In the genomic region with DNA sequence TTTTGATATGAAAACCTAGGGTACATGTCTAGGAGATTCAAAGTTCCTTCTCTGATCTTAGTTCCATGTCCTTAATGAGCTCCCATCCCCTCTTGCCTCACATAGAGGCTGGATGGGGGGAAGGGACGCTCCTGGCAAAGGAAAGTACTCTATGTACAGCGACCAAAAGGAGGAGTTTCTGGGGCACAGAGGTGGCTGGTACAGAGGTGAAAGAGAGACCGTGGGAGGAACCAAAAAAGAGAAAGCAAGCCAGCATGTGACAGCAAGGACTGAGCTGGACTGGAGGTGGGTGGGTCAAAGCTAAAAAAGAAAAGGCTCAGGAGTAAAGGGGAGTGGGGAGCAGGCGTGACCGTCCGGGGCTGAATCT, we compare ENCODE assay signal across 8 mouse cellular contexts. TPM values are rescaled to one million over a fixed set of nuclear protein-coding genes. Genes with fewer than 3 reads are reported as not detected.
DNase-seq lines count a peak whose midpoint lies in the region; ATAC-seq and TF ChIP-seq lines count a peak whose summit lies in the region.

No protein-coding gene starts in this region.

- H3K27ac ChIP-seq in ES-Bruce4 (ENCODE audit: insufficient read depth, low read length), result no peak overlapping the region
- no peak overlapping the region for H3K27ac ChIP-seq in forebrain, embryonic 11.5 days (ENCODE audit: low read depth, low read length)

- H3K36me3 ChIP-seq in ES-Bruce4 (ENCODE audit: control insufficient read depth, insufficient read depth, low read length, poor library complexity, severe bottlenecking), result no peaks in the 10 kb centered on the region
- no peaks in the 10 kb centered on the region for H3K36me3 ChIP-seq in forebrain, embryonic 11.5 days (ENCODE audit: control insufficient read depth, insufficient read depth, low read length)

- no peak for TF ChIP-seq EP300 in ES-Bruce4 (IDR thresholded peaks at IDR 0.05; ENCODE audit: insufficient read depth, low read depth, low read length)

- peak overlapping the region; percentile 77 for H3K4me2 ChIP-seq in forebrain, embryonic 11.5 days (ENCODE audit: low read depth, low read length, severe bottlenecking)

- ATAC-seq in forebrain, embryonic 11.5 days (replicated peaks; ENCODE audit: low FRiP score), result no peak
- no peak for ATAC-seq in inflammation-experienced regulatory T-cells, adult 6 months

- H3K4me3 ChIP-seq in ES-Bruce4 (ENCODE audit: low read depth, low read length), result peak overlapping the region; percentile 90
- H3K4me3 ChIP-seq in forebrain, embryonic 11.5 days (ENCODE audit: low read depth, low read length), result peak overlapping the region; percentile 82

- no peaks in the 10 kb centered on the region for H3K9me3 ChIP-seq in ES-Bruce4 (replicated peaks; ENCODE audit: control insufficient read depth, insufficient read depth, low read length, poor library complexity, severe bottlenecking)
- no peaks in the 10 kb centered on the region for H3K9me3 ChIP-seq in forebrain, embryonic 11.5 days (ENCODE audit: control insufficient read depth, low read length)

- H3K27me3 ChIP-seq in ES-Bruce4 (ENCODE audit: control insufficient read depth, insufficient read depth, low read length, poor library complexity, severe bottlenecking), result no peaks in the 10 kb centered on the region
- no peaks in the 10 kb centered on the region; the same call in 1 of the 2 replicates for H3K27me3 ChIP-seq in forebrain, embryonic 11.5 days (ENCODE audit: control insufficient read depth, insufficient read depth, low read length)

- TF ChIP-seq CTCF in ES-Bruce4 (IDR thresholded peaks at IDR 0.05; ENCODE audit: low read depth, low read length), result no peak

- peak overlapping the region; percentile 26 for H3K9ac ChIP-seq in ES-Bruce4 (ENCODE audit: low read depth, poor library complexity, severe bottlenecking)
- peak overlapping the region; percentile 54 for H3K9ac ChIP-seq in forebrain, embryonic 11.5 days (ENCODE audit: low read length)

- peak; percentile 13 to 37 for DNase-seq in frontal cortex, adult 2 months (ENCODE audit: extremely low spot score in 1 of 2, low spot score in 1 of 2)
- no peak for DNase-seq in frontal cortex, postnatal 25 days (ENCODE audit: low spot score in 2 of 2)
- DNase-seq in forebrain, embryonic 11.5 days (ENCODE audit: low spot score), result no peak
- DNase-seq in kidney, adult 9 months, result peak; percentile 84
- DNase-seq in lung, postnatal 36 days, result peak; percentile 71
- no peak for DNase-seq in yolk sac, embryonic 10.5 days (ENCODE audit: low spot score)

- under 1% methylated on average over 6 of the region's 6 CpGs for WGBS in forebrain, embryonic 11.5 days

- TF ChIP-seq POLR2A in ES-Bruce4 (IDR thresholded peaks at IDR 0.05; ENCODE audit: insufficient read depth, low read length), result no peak

- no peaks in the 10 kb centered on the region for H3K4me1 ChIP-seq in ES-Bruce4 (ENCODE audit: control insufficient read depth, insufficient read depth, low read length)
- peaks cover 4% of the 10 kb centered on the region; the same call in 1 of the 2 replicates for H3K4me1 ChIP-seq in forebrain, embryonic 11.5 days (replicated peaks; ENCODE audit: control insufficient read depth, insufficient read depth, low read length)

RNA-seq across cellular contexts. Expression of a gene that starts 0.5 kb away (rescaled TPM):
- 49.0 and 56.4 TPM in 2 replicates for polyA plus RNA-seq in frontal cortex, adult 2 months (2012; rRNA removed)
- polyA plus RNA-seq in ES-Bruce4 (2011; ENCODE audit: insufficient read depth, insufficient read length, low read depth, missing spikeins), result 26.7 and 30.4 TPM in 2 replicates
- 20.8 and 21.0 TPM in 2 replicates for polyA plus RNA-seq in forebrain, embryonic 11.5 days (2014; fragmentation: Nextera tagmentation; extraction: Ambion mirVana)
- 10 to 100 TPM in 2 of 3 experiments, 1 to 10 TPM in 1; 3.9 to 17.8 (median 16.4) TPM for polyA plus RNA-seq in inflammation-experienced regulatory T-cells, adult 6 months (2017; shearing (Covaris generic))

RNA-seq across cellular contexts. Expression of a gene that starts 0.9 kb away (rescaled TPM):
- 37.1 and 40.9 TPM in 2 replicates for polyA plus RNA-seq in frontal cortex, adult 2 months (2012; rRNA removed)
- 26.3 and 29.5 TPM in 2 replicates for polyA plus RNA-seq in ES-Bruce4 (2011; ENCODE audit: insufficient read depth, insufficient read length, low read depth, missing spikeins)
- 36.5 and 38.6 TPM in 2 replicates for polyA plus RNA-seq in forebrain, embryonic 11.5 days (2014; fragmentation: Nextera tagmentation; extraction: Ambion mirVana)
- 10 to 100 TPM; 25.6 to 29.4 (median 25.6) TPM for polyA plus RNA-seq in inflammation-experienced regulatory T-cells, adult 6 months (2017; shearing (Covaris generic))

RNA-seq across cellular contexts. Expression of a gene that starts 33.3 kb away (rescaled TPM):
- 15.1 and 18.3 TPM in 2 replicates for polyA plus RNA-seq in frontal cortex, adult 2 months (2012; rRNA removed)
- 19.8 and 20.2 TPM in 2 replicates for polyA plus RNA-seq in ES-Bruce4 (2011; ENCODE audit: insufficient read depth, insufficient read length, low read depth, missing spikeins)
- polyA plus RNA-seq in forebrain, embryonic 11.5 days (2014; fragmentation: Nextera tagmentation; extraction: Ambion mirVana), result 23.9 and 29.2 TPM in 2 replicates
- polyA plus RNA-seq in inflammation-experienced regulatory T-cells, adult 6 months (2017; shearing (Covaris generic)), result 10 to 100 TPM; 31.0 to 35.6 (median 31.9) TPM

RNA-seq across cellular contexts. Expression of a gene that starts 41.5 kb away (rescaled TPM):
- polyA plus RNA-seq in frontal cortex, adult 2 months (2012; rRNA removed), result 7.2 and 8.5 TPM in 2 replicates
- 1.1 and 1.8 TPM in 2 replicates for polyA plus RNA-seq in ES-Bruce4 (2011; ENCODE audit: insufficient read depth, insufficient read length, low read depth, missing spikeins)
- 1.5 and 2.1 TPM in 2 replicates for polyA plus RNA-seq in forebrain, embryonic 11.5 days (2014; fragmentation: Nextera tagmentation; extraction: Ambion mirVana)
- polyA plus RNA-seq in inflammation-experienced regulatory T-cells, adult 6 months (2017; shearing (Covaris generic)), result under 1 TPM; 0.30 to 0.69 (median 0.60) TPM

RNA-seq across cellular contexts. Expression of a gene that starts 41.5 kb away (rescaled TPM):
- polyA plus RNA-seq in frontal cortex, adult 2 months (2012; rRNA removed), result 19.2 and 21.3 TPM in 2 replicates
- 5.3 and 8.0 TPM in 2 replicates for polyA plus RNA-seq in ES-Bruce4 (2011; ENCODE audit: insufficient read depth, insufficient read length, low read depth, missing spikeins)
- polyA plus RNA-seq in forebrain, embryonic 11.5 days (2014; fragmentation: Nextera tagmentation; extraction: Ambion mirVana), result 11.9 and 12.3 TPM in 2 replicates
- 10 to 100 TPM; 22.4 to 28.4 (median 24.5) TPM for polyA plus RNA-seq in inflammation-experienced regulatory T-cells, adult 6 months (2017; shearing (Covaris generic))

Comparison
In these comparisons a context has a peak if more than half of its experiments do, and no peak if none do; other contexts are left out.
1. DNase-seq: peak in frontal cortex, adult 2 months (2 of 2), kidney, adult 9 months (single experiment) and lung, postnatal 36 days (single experiment); none in frontal cortex, postnatal 25 days (0 of 2), forebrain, embryonic 11.5 days (single experiment) and yolk sac, embryonic 10.5 days (single experiment).